8 mouse cellular contexts compared by ENCODE assay signal in the genomic region with DNA sequence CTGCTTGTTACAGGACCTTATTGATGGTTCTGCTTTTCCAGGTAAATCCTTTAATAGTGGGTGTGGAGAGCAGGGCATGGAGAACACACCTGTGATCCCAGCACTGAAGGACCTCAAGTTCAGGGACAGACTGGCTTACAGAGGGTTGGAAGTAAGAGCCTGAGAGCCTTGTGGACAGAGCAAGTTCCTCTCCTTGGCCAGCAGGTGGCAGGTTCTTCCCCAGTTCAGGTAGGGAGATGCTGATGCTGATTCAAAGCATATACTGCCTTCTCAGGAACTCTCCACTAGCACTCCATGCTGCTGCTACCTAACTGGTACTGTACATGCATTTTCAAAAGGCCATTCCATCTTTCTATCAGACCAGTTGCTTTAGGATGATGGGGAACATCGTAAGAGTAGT. TPM values are rescaled to one million over a fixed set of nuclear protein-coding genes. Genes with fewer than 3 reads are reported as not detected.
DNase-seq lines count a peak whose midpoint lies in the region; ATAC-seq and TF ChIP-seq lines count a peak whose summit lies in the region.
"Had no signal": no experiment of that assay in that cellular context is flagged by ENCODE, and none has a peak within 500 bp of the region (broad histone marks: within the 10 kb centered on the region; RNA-seq: fewer than 3 reads in every experiment).

No protein-coding gene starts in this region.

- H3K4me3 ChIP-seq in hindbrain, postnatal 0 days (ENCODE audit: low read length): no peak overlapping the region
- H3K4me3 ChIP-seq: midbrain, embryonic 12.5 days had no signal

- no peaks in the 10 kb centered on the region for H3K27me3 ChIP-seq in hindbrain, postnatal 0 days (ENCODE audit: insufficient read depth, low read length)
- H3K27me3 ChIP-seq: midbrain, embryonic 12.5 days had no signal

- ATAC-seq in hindbrain, postnatal 0 days: no peak

- no peaks in the 10 kb centered on the region for H3K9me3 ChIP-seq in hindbrain, postnatal 0 days (ENCODE audit: low read length)
- H3K9me3 ChIP-seq: midbrain, embryonic 12.5 days had no signal

- WGBS in hindbrain, postnatal 0 days: 71% methylated on average over 1 of the region's 1 CpGs

- H3K4me1 ChIP-seq in hindbrain, postnatal 0 days (ENCODE audit: insufficient read depth, low read length): no peaks in the 10 kb centered on the region
- H3K4me1 ChIP-seq: midbrain, embryonic 12.5 days had no signal

- TF ChIP-seq CTCF in hindbrain, postnatal 0 days (IDR thresholded peaks at IDR 0.05; ENCODE audit: low read depth): peak; percentile 72

- no peak overlapping the region for H3K4me2 ChIP-seq in hindbrain, postnatal 0 days (ENCODE audit: low read depth, low read length)
- H3K4me2 ChIP-seq: midbrain, embryonic 12.5 days had no signal

- no peak overlapping the region for H3K27ac ChIP-seq in hindbrain, postnatal 0 days
- H3K27ac ChIP-seq: midbrain, embryonic 12.5 days had no signal

- peak; percentile 5 for DNase-seq in layer of hippocampus, adult 18-20 months (ENCODE audit: low spot score in 2 of 2)
- no peak for DNase-seq in layer of hippocampus, adult 8-10 months (ENCODE audit: low spot score in 2 of 2)
- DNase-seq in Muller cell, postnatal 12 days (ENCODE audit: inconsistent ontology term): peak; percentile 20
- DNase-seq in adrenal gland, postnatal 36 days: peak; percentile 44 to 57
- peak; percentile 59 for DNase-seq in hindbrain, postnatal 0 days (ENCODE audit: low spot score)
- DNase-seq in lung, postnatal 25 days (ENCODE audit: low spot score): peak; percentile 31
- DNase-seq in testis, postnatal 10 days (ENCODE audit: low spot score): peak; percentile 64

- H3K9ac ChIP-seq in hindbrain, postnatal 0 days (replicated peaks; ENCODE audit: low read length): no peak overlapping the region
- H3K9ac ChIP-seq: midbrain, embryonic 12.5 days had no signal

- H3K36me3 ChIP-seq in hindbrain, postnatal 0 days (ENCODE audit: insufficient read depth, low read length): no peaks in the 10 kb centered on the region
- H3K36me3 ChIP-seq: midbrain, embryonic 12.5 days had no signal

RNA-seq across cellular contexts. Expression of gene Ly6g, which starts 20.5 kb away (rescaled TPM):
- total RNA-seq in layer of hippocampus, adult 18-20 months (2021): not detected
- not detected for total RNA-seq in layer of hippocampus, adult 8-10 months (2022)
- not detected for total RNA-seq in adrenal gland, postnatal 36 days (2021)
- total RNA-seq in hindbrain, postnatal 0 days (2014; rRNA removed): not detected in 2 replicates
- 0.15 TPM in 1 of 2 replicates, not detected in the other for polyA plus RNA-seq in hindbrain, postnatal 0 days (2015; fragmentation: Nextera tagmentation; extraction: Ambion mirVana)
- polyA plus RNA-seq: midbrain, embryonic 12.5 days had no signal

RNA-seq across cellular contexts. Expression of gene BC025446, which starts 40.7 kb away (rescaled TPM):
- total RNA-seq in layer of hippocampus, adult 18-20 months (2021): not detected
- not detected for total RNA-seq in layer of hippocampus, adult 8-10 months (2022)
- not detected for total RNA-seq in adrenal gland, postnatal 36 days (2021)
- not detected in 2 replicates for total RNA-seq in hindbrain, postnatal 0 days (2014; rRNA removed)
- not detected in 2 replicates for polyA plus RNA-seq in hindbrain, postnatal 0 days (2015; fragmentation: Nextera tagmentation; extraction: Ambion mirVana)
- polyA plus RNA-seq: midbrain, embryonic 12.5 days had no signal

Comparison
In these comparisons a context has a peak if more than half of its experiments do, and no peak if none do; other contexts are left out.
1. DNase-seq: peak in layer of hippocampus, adult 18-20 months (2 of 2), Muller cell, postnatal 12 days (single experiment), adrenal gland, postnatal 36 days (2 of 2), hindbrain, postnatal 0 days (single experiment), lung, postnatal 25 days (single experiment) and testis, postnatal 10 days (single experiment); none in layer of hippocampus, adult 8-10 months (0 of 2).